Comparison of ENCODE assay signal across 10 mouse cellular contexts in genomic region chr12:84653912-84654311, GRCm38 (mm10). TPM values are rescaled to one million over a fixed set of nuclear protein-coding genes. Genes with fewer than 3 reads are reported as not detected.
DNase-seq lines count a peak whose midpoint lies in the region; ATAC-seq lines count a peak whose summit lies in the region.
"Had no signal": no experiment of that assay in that cellular context is flagged by ENCODE, and none has a peak within 500 bp of the region (broad histone marks: within the 10 kb centered on the region; RNA-seq: fewer than 3 reads in every experiment).

No protein-coding gene starts in this region.

- 30% methylated on average over 3 of the region's 3 CpGs for WGBS in hindbrain, embryonic 10.5 days
- WGBS in hindbrain, embryonic 12.5 days: 20% methylated on average over 3 of the region's 3 CpGs
- 16% methylated on average over 3 of the region's 3 CpGs for WGBS in midbrain, embryonic 11.5 days

- no peaks in the 10 kb centered on the region for H3K36me3 ChIP-seq in hindbrain, embryonic 10.5 days
- no peaks in the 10 kb centered on the region for H3K36me3 ChIP-seq in hindbrain, embryonic 12.5 days
- no peaks in the 10 kb centered on the region for H3K36me3 ChIP-seq in midbrain, embryonic 11.5 days (ENCODE audit: control insufficient read depth, insufficient read depth, low read length)
- H3K36me3 ChIP-seq in splenic B cell, adult 2 months (ENCODE audit: control insufficient read depth, insufficient read depth, low read length, poor library complexity, severe bottlenecking): no peaks in the 10 kb centered on the region
- H3K36me3 ChIP-seq: lung, embryonic 15.5 days had no signal

- no peak overlapping the region for H3K4me3 ChIP-seq in hindbrain, embryonic 10.5 days
- H3K4me3 ChIP-seq in hindbrain, embryonic 12.5 days: no peak overlapping the region
- no peak overlapping the region for H3K4me3 ChIP-seq in midbrain, embryonic 11.5 days (ENCODE audit: low read depth, low read length)
- H3K4me3 ChIP-seq: lung, embryonic 15.5 days had no signal

- ATAC-seq in hindbrain, embryonic 12.5 days (ENCODE audit: low FRiP score): no peak
- peak; percentile 59 for ATAC-seq in granulocyte monocyte progenitor cell, adult 5-6 weeks (replicated peaks; ENCODE audit: poor library complexity, severe bottlenecking)
- ATAC-seq in midbrain, embryonic 11.5 days (ENCODE audit: low FRiP score): no peak

- H3K27ac ChIP-seq in hindbrain, embryonic 10.5 days: no peak overlapping the region
- no peak overlapping the region for H3K27ac ChIP-seq in hindbrain, embryonic 12.5 days
- H3K27ac ChIP-seq in midbrain, embryonic 11.5 days (ENCODE audit: low read depth, low read length): no peak overlapping the region
- H3K27ac ChIP-seq: lung, embryonic 15.5 days had no signal

- H3K27me3 ChIP-seq in hindbrain, embryonic 10.5 days (ENCODE audit: insufficient read depth, poor library complexity, severe bottlenecking): peaks cover 13% of the 10 kb centered on the region
- peaks cover 19% of the 10 kb centered on the region; the same call in 1 of the 2 replicates for H3K27me3 ChIP-seq in hindbrain, embryonic 12.5 days
- H3K27me3 ChIP-seq in midbrain, embryonic 11.5 days (ENCODE audit: control insufficient read depth, insufficient read depth, low read length): no peaks in the 10 kb centered on the region
- no peaks in the 10 kb centered on the region for H3K27me3 ChIP-seq in splenic B cell, adult 2 months (ENCODE audit: control insufficient read depth, insufficient read depth, low read length, poor library complexity, severe bottlenecking)
- H3K27me3 ChIP-seq: lung, embryonic 15.5 days had no signal

- H3K4me2 ChIP-seq in hindbrain, embryonic 12.5 days (replicated peaks): no peak overlapping the region
- H3K4me2 ChIP-seq in midbrain, embryonic 11.5 days: no peak overlapping the region
- H3K4me2 ChIP-seq: lung, embryonic 15.5 days had no signal

- H3K9me3 ChIP-seq in hindbrain, embryonic 10.5 days: no peaks in the 10 kb centered on the region
- H3K9me3 ChIP-seq in hindbrain, embryonic 12.5 days (replicated peaks): no peaks in the 10 kb centered on the region
- H3K9me3 ChIP-seq in midbrain, embryonic 11.5 days (ENCODE audit: control insufficient read depth, low read length): no peaks in the 10 kb centered on the region
- H3K9me3 ChIP-seq: lung, embryonic 15.5 days had no signal

- H3K4me1 ChIP-seq in hindbrain, embryonic 10.5 days (replicated peaks): peaks cover 21% of the 10 kb centered on the region; the same call in 1 of the 2 replicates
- H3K4me1 ChIP-seq in hindbrain, embryonic 12.5 days: no peaks in the 10 kb centered on the region
- no peaks in the 10 kb centered on the region for H3K4me1 ChIP-seq in midbrain, embryonic 11.5 days (ENCODE audit: control insufficient read depth, insufficient read depth, low read length)
- H3K4me1 ChIP-seq: lung, embryonic 15.5 days had no signal

- no peak overlapping the region for H3K9ac ChIP-seq in hindbrain, embryonic 12.5 days
- H3K9ac ChIP-seq in midbrain, embryonic 11.5 days (ENCODE audit: low read length): no peak overlapping the region
- H3K9ac ChIP-seq: lung, embryonic 15.5 days had no signal

- peak; percentile 68 for DNase-seq in hindbrain, embryonic 10.5 days (ENCODE audit: low spot score)
- peak; percentile 65 for DNase-seq in R1 (ENCODE audit: low read depth, low spot score)
- DNase-seq in cerebellum, postnatal 10 days: peak; percentile 87 to 91
- peak; percentile 64 to 68 for DNase-seq in layer of hippocampus, postnatal 14 days (ENCODE audit: low spot score in 2 of 2)
- peak; percentile 98 for DNase-seq in midbrain, embryonic 11.5 days (ENCODE audit: low spot score, missing footprints)
- peak; percentile 73 for DNase-seq in splenic B cell, adult 2 months (ENCODE audit: low read depth, low spot score)

RNA-seq across cellular contexts. Expression of gene Vrtn, which starts 13.1 kb away (rescaled TPM):
- polyA plus RNA-seq in hindbrain, embryonic 10.5 days (2016; fragmentation: Nextera tagmentation; extraction: Ambion mirVana): 0.09 TPM in 1 of 2 replicates, not detected in the other
- polyA plus RNA-seq in hindbrain, embryonic 12.5 days (2016; fragmentation: Nextera tagmentation; extraction: Ambion mirVana): not detected in 2 replicates
- not detected in 2 replicates for total RNA-seq in granulocyte monocyte progenitor cell, adult 5-6 weeks (2014; fragmentation: Nextera tagmentation)
- total RNA-seq in granulocyte monocyte progenitor cell, adult 5-6 weeks (2017): not detected in 2 replicates
- total RNA-seq in layer of hippocampus, postnatal 14 days (2021): not detected
- 0.05 TPM in 1 of 2 replicates, not detected in the other for polyA plus RNA-seq in midbrain, embryonic 11.5 days (2014; fragmentation: Nextera tagmentation; extraction: Ambion mirVana)
- total RNA-seq: adrenal gland, postnatal 4 days had no signal

RNA-seq across cellular contexts. Expression of gene Abcd4, which starts 36.7 kb away (rescaled TPM):
- 12.0 and 14.1 TPM in 2 replicates for polyA plus RNA-seq in hindbrain, embryonic 10.5 days (2016; fragmentation: Nextera tagmentation; extraction: Ambion mirVana)
- 13.7 and 17.1 TPM in 2 replicates for polyA plus RNA-seq in hindbrain, embryonic 12.5 days (2016; fragmentation: Nextera tagmentation; extraction: Ambion mirVana)
- total RNA-seq in granulocyte monocyte progenitor cell, adult 5-6 weeks (2014; fragmentation: Nextera tagmentation): 6.9 and 12.3 TPM in 2 replicates
- 2.9 and 3.6 TPM in 2 replicates for total RNA-seq in granulocyte monocyte progenitor cell, adult 5-6 weeks (2017)
- total RNA-seq in layer of hippocampus, postnatal 14 days (2021): 10 to 100 TPM; 15.6 to 15.7 TPM
- polyA plus RNA-seq in midbrain, embryonic 11.5 days (2014; fragmentation: Nextera tagmentation; extraction: Ambion mirVana): 6.4 and 7.6 TPM in 2 replicates

RNA-seq across cellular contexts. Expression of gene Syndig1l, which starts 44.7 kb away (rescaled TPM):
- polyA plus RNA-seq in hindbrain, embryonic 10.5 days (2016; fragmentation: Nextera tagmentation; extraction: Ambion mirVana): 1.5 TPM in 1 of 2 replicates, not detected in the other
- polyA plus RNA-seq in hindbrain, embryonic 12.5 days (2016; fragmentation: Nextera tagmentation; extraction: Ambion mirVana): 1.7 and 2.3 TPM in 2 replicates
- not detected in 2 replicates for total RNA-seq in granulocyte monocyte progenitor cell, adult 5-6 weeks (2014; fragmentation: Nextera tagmentation)
- not detected in 2 replicates for total RNA-seq in granulocyte monocyte progenitor cell, adult 5-6 weeks (2017)
- 1 to 10 TPM; 6.6 to 6.8 TPM for total RNA-seq in layer of hippocampus, postnatal 14 days (2021)
- 0.22 and 0.37 TPM in 2 replicates for polyA plus RNA-seq in midbrain, embryonic 11.5 days (2014; fragmentation: Nextera tagmentation; extraction: Ambion mirVana)
- polyA plus RNA-seq: lung, embryonic 15.5 days had no signal
